In the genomic region with DNA sequence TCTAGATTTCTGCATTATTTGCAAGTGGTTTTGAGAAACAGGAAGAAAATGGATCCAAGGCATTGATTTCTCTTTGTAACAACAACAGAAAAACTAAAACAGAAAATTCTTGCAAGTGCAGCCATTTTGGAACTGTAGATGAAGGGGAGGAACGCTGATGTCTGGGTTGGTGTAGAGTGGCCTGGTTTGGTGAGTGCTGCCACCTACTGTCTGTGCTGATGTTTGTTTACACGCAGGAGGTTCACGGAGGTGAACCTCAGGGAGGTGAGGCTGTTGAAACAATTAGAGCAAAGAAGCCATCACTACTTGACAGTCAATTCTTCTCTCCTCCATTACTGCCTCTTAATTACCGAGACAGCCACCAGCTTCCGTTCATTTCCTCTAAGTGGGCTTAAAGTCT, we compare ENCODE assay signal across 8 mouse cellular contexts. TPM values are rescaled to one million over a fixed set of nuclear protein-coding genes. Genes with fewer than 3 reads are reported as not detected.
DNase-seq lines count a peak whose midpoint lies in the region; ATAC-seq and TF ChIP-seq lines count a peak whose summit lies in the region.

No protein-coding gene starts in this region.

- no peaks in the 10 kb centered on the region for H3K4me1 ChIP-seq in testis, adult 2 months (ENCODE audit: control insufficient read depth, insufficient read depth, low read length)
- H3K4me1 ChIP-seq in forebrain, embryonic 14.5 days (ENCODE audit: control insufficient read depth, insufficient read depth, low read length), result no peaks in the 10 kb centered on the region
- H3K4me1 ChIP-seq in hindbrain, embryonic 16.5 days (ENCODE audit: control insufficient read depth, insufficient read depth, low read depth, low read length), result no peaks in the 10 kb centered on the region; the same call in 1 of the 2 replicates
- peaks cover 22% of the 10 kb centered on the region for H3K4me1 ChIP-seq in limb, embryonic 15.5 days
- H3K4me1 ChIP-seq in midbrain, postnatal 0 days (ENCODE audit: insufficient read depth, low read length), result 0 out of 2 replicates have a peak, but pooled peaks cover 2% of the 10 kb centered on the region

- H3K27me3 ChIP-seq in testis, adult 2 months (ENCODE audit: control insufficient read depth, insufficient read depth, low read length), result no peaks in the 10 kb centered on the region
- no peaks in the 10 kb centered on the region for H3K27me3 ChIP-seq in forebrain, embryonic 14.5 days (replicated peaks; ENCODE audit: control insufficient read depth, insufficient read depth, low read length)
- no peaks in the 10 kb centered on the region for H3K27me3 ChIP-seq in hindbrain, embryonic 16.5 days (replicated peaks; ENCODE audit: control insufficient read depth, insufficient read depth, low read length)
- H3K27me3 ChIP-seq in limb, embryonic 15.5 days, result no peaks in the 10 kb centered on the region
- no peaks in the 10 kb centered on the region for H3K27me3 ChIP-seq in midbrain, postnatal 0 days (ENCODE audit: insufficient read depth, low read length)

- peak; percentile 43; the same call in 1 of the 2 replicates for TF ChIP-seq CTCF in testis, adult 2 months (IDR thresholded peaks at IDR 0.05; ENCODE audit: control insufficient read depth, insufficient read depth, insufficient replicate concordance, low read depth, low read length)
- peak; percentile 83 for TF ChIP-seq CTCF in midbrain, postnatal 0 days (IDR thresholded peaks at IDR 0.05)

- H3K4me2 ChIP-seq in forebrain, embryonic 14.5 days (ENCODE audit: low read length), result no peak overlapping the region
- peak overlapping the region; percentile 1; the same call in 1 of the 2 replicates for H3K4me2 ChIP-seq in hindbrain, embryonic 16.5 days (ENCODE audit: low read length)
- H3K4me2 ChIP-seq in limb, embryonic 15.5 days, result no peak overlapping the region
- no peak overlapping the region for H3K4me2 ChIP-seq in midbrain, postnatal 0 days (ENCODE audit: low read depth, low read length, poor library complexity, severe bottlenecking)

- peak; percentile 89 for ATAC-seq in forebrain, embryonic 14.5 days
- peak; percentile 76 for ATAC-seq in hindbrain, embryonic 16.5 days
- ATAC-seq in limb, embryonic 15.5 days (ENCODE audit: insufficient number of reproducible peaks, low FRiP score, low TSS enrichment, low read depth), result no peak
- ATAC-seq in midbrain, postnatal 0 days (ENCODE audit: low FRiP score), result peak; percentile 87

- DNase-seq in testis, postnatal 14 days (ENCODE audit: low spot score), result no peak
- DNase-seq in cerebellum, adult 11 months, result peak; percentile 59
- peak; percentile 82 for DNase-seq in forebrain, embryonic 14.5 days (ENCODE audit: low spot score)
- DNase-seq in midbrain, postnatal 0 days (ENCODE audit: low spot score), result peak; percentile 84
- DNase-seq in thymus, postnatal 0 days (ENCODE audit: low spot score), result peak; percentile 78

- no peaks in the 10 kb centered on the region; the same call in 1 of the 2 replicates for H3K36me3 ChIP-seq in testis, adult 2 months (ENCODE audit: control insufficient read depth, insufficient read depth, low read length)
- peaks cover 46% of the 10 kb centered on the region for H3K36me3 ChIP-seq in forebrain, embryonic 14.5 days (ENCODE audit: control insufficient read depth, insufficient read depth, low read length)
- H3K36me3 ChIP-seq in hindbrain, embryonic 16.5 days (ENCODE audit: control insufficient read depth, insufficient read depth, low read length), result peaks cover 3% of the 10 kb centered on the region; the same call in 1 of the 2 replicates
- H3K36me3 ChIP-seq in limb, embryonic 15.5 days, result peaks cover 49% of the 10 kb centered on the region
- peaks cover 25% of the 10 kb centered on the region for H3K36me3 ChIP-seq in midbrain, postnatal 0 days (ENCODE audit: insufficient read depth, low read length)

- no peak overlapping the region for H3K27ac ChIP-seq in testis, adult 2 months (ENCODE audit: control insufficient read depth, insufficient read depth, low read depth, low read length)
- H3K27ac ChIP-seq in forebrain, embryonic 14.5 days (ENCODE audit: low read depth, low read length), result peak overlapping the region; percentile 9; the same call in 1 of the 2 replicates
- peak overlapping the region; percentile 10 for H3K27ac ChIP-seq in hindbrain, embryonic 16.5 days (ENCODE audit: low read depth, low read length)
- H3K27ac ChIP-seq in limb, embryonic 15.5 days, result 0 out of 2 replicates have a peak overlapping the region, but pooled peaks have one; percentile 33
- no peak overlapping the region for H3K27ac ChIP-seq in midbrain, postnatal 0 days (ENCODE audit: low read depth, low read length)

- TF ChIP-seq POLR2A in testis, adult 2 months (IDR thresholded peaks at IDR 0.05; ENCODE audit: control insufficient read depth, low read depth, low read length), result no peak

- H3K9me3 ChIP-seq in forebrain, embryonic 14.5 days (replicated peaks; ENCODE audit: control insufficient read depth, low read length), result no peaks in the 10 kb centered on the region
- H3K9me3 ChIP-seq in hindbrain, embryonic 16.5 days (ENCODE audit: control insufficient read depth, low read length), result no peaks in the 10 kb centered on the region
- no peaks in the 10 kb centered on the region for H3K9me3 ChIP-seq in limb, embryonic 15.5 days
- H3K9me3 ChIP-seq in midbrain, postnatal 0 days (ENCODE audit: low read length), result no peaks in the 10 kb centered on the region

- H3K9ac ChIP-seq in forebrain, embryonic 14.5 days (ENCODE audit: low read length), result no peak overlapping the region
- no peak overlapping the region for H3K9ac ChIP-seq in hindbrain, embryonic 16.5 days (ENCODE audit: low read depth, low read length)
- H3K9ac ChIP-seq in limb, embryonic 15.5 days, result no peak overlapping the region
- H3K9ac ChIP-seq in midbrain, postnatal 0 days (replicated peaks; ENCODE audit: low read length, poor library complexity, severe bottlenecking), result no peak overlapping the region

- no peak overlapping the region for H3K4me3 ChIP-seq in testis, adult 2 months (ENCODE audit: control insufficient read depth, low read depth, low read length)
- H3K4me3 ChIP-seq in forebrain, embryonic 14.5 days (ENCODE audit: low read depth, low read length), result no peak overlapping the region
- H3K4me3 ChIP-seq in hindbrain, embryonic 16.5 days (ENCODE audit: low read length), result no peak overlapping the region
- H3K4me3 ChIP-seq in limb, embryonic 15.5 days, result no peak overlapping the region
- H3K4me3 ChIP-seq in midbrain, postnatal 0 days (ENCODE audit: low read depth, low read length), result no peak overlapping the region

- 18% methylated on average over 5 of the region's 5 CpGs for WGBS in forebrain, embryonic 14.5 days
- 18% methylated on average over 5 of the region's 5 CpGs for WGBS in hindbrain, embryonic 16.5 days
- 8% methylated on average over 5 of the region's 5 CpGs for WGBS in limb, embryonic 15.5 days
- WGBS in midbrain, postnatal 0 days, result 20% methylated on average over 5 of the region's 5 CpGs

RNA-seq across cellular contexts. Expression of a gene that starts 54.7 kb away (rescaled TPM):
- polyA plus RNA-seq in testis, adult 2 months (2012; rRNA removed), result 6.3 and 7.9 TPM in 2 replicates
- polyA plus RNA-seq in forebrain, embryonic 14.5 days (2014; fragmentation: Nextera tagmentation; extraction: Ambion mirVana), result not detected in 2 replicates
- 0.14 TPM in 1 of 2 replicates, not detected in the other for polyA plus RNA-seq in hindbrain, embryonic 16.5 days (2015; fragmentation: Nextera tagmentation; extraction: Ambion mirVana)
- 0.47 and 2.1 TPM in 2 replicates for polyA plus RNA-seq in limb, embryonic 15.5 days (2015; fragmentation: Nextera tagmentation; extraction: Ambion mirVana)
- total RNA-seq in midbrain, postnatal 0 days (2014; rRNA removed), result 1.4 TPM in 1 of 2 replicates, not detected in the other
- 0.39 and 0.41 TPM in 2 replicates for polyA plus RNA-seq in midbrain, postnatal 0 days (2015; fragmentation: Nextera tagmentation; extraction: Ambion mirVana)
- polyA plus RNA-seq in thymus, postnatal 0 days (2015; fragmentation: Nextera tagmentation; extraction: Ambion mirVana), result 0.12 and 0.18 TPM in 2 replicates

Comparison
In these comparisons a context has a peak if more than half of its experiments do, and no peak if none do; other contexts are left out.
1. H3K27ac ChIP-seq: peak in forebrain, embryonic 14.5 days (single experiment), hindbrain, embryonic 16.5 days (single experiment) and limb, embryonic 15.5 days (single experiment); none in testis, adult 2 months (single experiment) and midbrain, postnatal 0 days (single experiment).